In the genomic region with DNA sequence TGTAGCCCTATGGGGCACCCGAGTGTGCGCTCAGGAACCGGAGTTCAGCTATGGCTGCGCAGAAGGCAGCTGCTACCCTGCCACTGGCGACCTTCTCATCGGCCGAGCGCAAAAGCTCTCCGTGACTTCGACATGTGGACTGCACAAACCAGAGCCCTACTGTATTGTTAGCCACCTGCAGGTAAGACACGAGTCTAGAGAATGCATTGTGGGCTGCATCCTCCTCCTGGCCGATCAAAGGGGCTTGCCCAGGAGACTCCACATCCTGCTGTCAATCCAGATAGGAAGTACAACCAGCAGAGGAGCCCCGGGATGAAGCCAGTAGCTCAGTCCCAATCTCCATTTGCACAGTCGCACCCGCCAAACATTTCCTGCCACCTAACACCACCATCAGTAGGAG, we compare ENCODE assay signal across 8 mouse cellular contexts. TPM values are rescaled to one million over a fixed set of nuclear protein-coding genes. Genes with fewer than 3 reads are reported as not detected.
DNase-seq lines count a peak whose midpoint lies in the region; ATAC-seq lines count a peak whose summit lies in the region.

No protein-coding gene starts in this region.

- intact Hi-C loops in heart, postnatal 14 days (cut with DNase I): loop anchor here (2.0 to 5.0 kb wide), 3 partner anchors 98 to 139 kb away; no protein-coding TSS in a partner anchor

- H3K27ac ChIP-seq in embryonic facial prominence, embryonic 11.5 days (replicated peaks; ENCODE audit: low read depth, low read length): no peak overlapping the region; the same call in 1 of the 2 replicates
- no peak overlapping the region for H3K27ac ChIP-seq in liver, embryonic 12.5 days

- WGBS in embryonic facial prominence, embryonic 11.5 days: 3% methylated on average over 15 of the region's 15 CpGs
- 7% methylated on average over 15 of the region's 15 CpGs for WGBS in liver, embryonic 12.5 days (ENCODE audit: insufficient replicate concordance)

- no peaks in the 10 kb centered on the region for H3K9me3 ChIP-seq in embryonic facial prominence, embryonic 11.5 days (replicated peaks; ENCODE audit: control insufficient read depth, low read length)
- no peaks in the 10 kb centered on the region for H3K9me3 ChIP-seq in liver, embryonic 12.5 days (replicated peaks)

- no peaks in the 10 kb centered on the region for H3K27me3 ChIP-seq in embryonic facial prominence, embryonic 11.5 days (ENCODE audit: control insufficient read depth, insufficient read depth, low read length)
- H3K27me3 ChIP-seq in liver, embryonic 12.5 days (replicated peaks): peaks cover 65% of the 10 kb centered on the region

- H3K4me2 ChIP-seq in embryonic facial prominence, embryonic 11.5 days (ENCODE audit: low read depth, low read length): peak overlapping the region; percentile 91
- H3K4me2 ChIP-seq in liver, embryonic 12.5 days: peak overlapping the region; percentile 62

- peaks cover 4% of the 10 kb centered on the region; the same call in 1 of the 2 replicates for H3K4me1 ChIP-seq in embryonic facial prominence, embryonic 11.5 days (ENCODE audit: control insufficient read depth, insufficient read depth, low read length)
- peaks cover 5% of the 10 kb centered on the region; the same call in 1 of the 2 replicates for H3K4me1 ChIP-seq in liver, embryonic 12.5 days

- peak overlapping the region; percentile 71 for H3K4me3 ChIP-seq in embryonic facial prominence, embryonic 11.5 days (ENCODE audit: low read depth, low read length)
- peak overlapping the region; percentile 46; the same call in 1 of the 2 replicates for H3K4me3 ChIP-seq in liver, embryonic 12.5 days

- no peak for ATAC-seq in embryonic facial prominence, embryonic 11.5 days (replicated peaks; ENCODE audit: insufficient number of reproducible peaks, low FRiP score, low TSS enrichment, low read depth)
- ATAC-seq in liver, embryonic 12.5 days: no peak
- no peak for ATAC-seq in CD4-positive, CD25-positive, alpha-beta regulatory T cell, adult 4 months

- DNase-seq in adrenal gland, postnatal 25 days: peak; percentile 21
- DNase-seq in adrenal gland, adult 18-20 months (ENCODE audit: low spot score in 2 of 2): no peak
- DNase-seq in embryonic facial prominence, embryonic 11.5 days (ENCODE audit: low spot score): peak; percentile 37
- peak; percentile 37 to 44 for DNase-seq in heart, postnatal 14 days
- no peak for DNase-seq in urinary bladder, postnatal 14 days (ENCODE audit: low spot score)
- DNase-seq in ovary, postnatal 36 days (ENCODE audit: low spot score): no peak

- peak overlapping the region; percentile 79 for H3K9ac ChIP-seq in embryonic facial prominence, embryonic 11.5 days (replicated peaks; ENCODE audit: low read length)
- no peak overlapping the region for H3K9ac ChIP-seq in liver, embryonic 12.5 days

- no peaks in the 10 kb centered on the region for H3K36me3 ChIP-seq in embryonic facial prominence, embryonic 11.5 days (replicated peaks; ENCODE audit: control insufficient read depth, insufficient read depth, low read depth, low read length)
- H3K36me3 ChIP-seq in liver, embryonic 12.5 days: no peaks in the 10 kb centered on the region

RNA-seq across cellular contexts. Expression of a gene that starts 1.7 kb away (rescaled TPM):
- total RNA-seq in adrenal gland, postnatal 25 days (2021): 133 and 138 TPM in 2 replicates
- 100 to 1,000 TPM; 135 to 197 TPM for total RNA-seq in adrenal gland, adult 18-20 months (2021)
- 42.0 and 42.6 TPM in 2 replicates for polyA plus RNA-seq in embryonic facial prominence, embryonic 11.5 days (2014; fragmentation: Nextera tagmentation; extraction: Ambion mirVana)
- 100 to 1,000 TPM; 158 to 162 TPM for total RNA-seq in heart, postnatal 14 days (2021)
- polyA plus RNA-seq in liver, embryonic 12.5 days (2016; fragmentation: Nextera tagmentation; extraction: Ambion mirVana): 8.3 and 8.6 TPM in 2 replicates
- polyA plus RNA-seq in CD4-positive, CD25-positive, alpha-beta regulatory T cell, adult 4 months (2017; shearing (Covaris generic)): not detected

RNA-seq across cellular contexts. Expression of a gene that starts 26.1 kb away (rescaled TPM):
- total RNA-seq in adrenal gland, postnatal 25 days (2021): not detected in 2 replicates
- not detected for total RNA-seq in adrenal gland, adult 18-20 months (2021)
- not detected in 2 replicates for polyA plus RNA-seq in embryonic facial prominence, embryonic 11.5 days (2014; fragmentation: Nextera tagmentation; extraction: Ambion mirVana)
- total RNA-seq in heart, postnatal 14 days (2021): not detected
- not detected in 2 replicates for polyA plus RNA-seq in liver, embryonic 12.5 days (2016; fragmentation: Nextera tagmentation; extraction: Ambion mirVana)
- polyA plus RNA-seq in CD4-positive, CD25-positive, alpha-beta regulatory T cell, adult 4 months (2017; shearing (Covaris generic)): not detected

Comparison
In these comparisons a context has a peak if more than half of its experiments do, and no peak if none do; other contexts are left out.
1. DNase-seq: peak in adrenal gland, postnatal 25 days (single experiment), embryonic facial prominence, embryonic 11.5 days (single experiment) and heart, postnatal 14 days (2 of 2); none in adrenal gland, adult 18-20 months (0 of 2), urinary bladder, postnatal 14 days (single experiment) and ovary, postnatal 36 days (single experiment).